Mouse (Mus musculus): ENCODE measurements around the gene Tubg1. TPM values are rescaled to one million over a fixed set of nuclear protein-coding genes. Genes with fewer than 3 reads are reported as not detected.

The Tubg1 gene
- polyA plus RNA-seq (2017; shearing (Covaris generic)) = 44.6 TPM

GRCm38 (mm10) chr11:101119761-101120544, at the start of gene Tubg1, which contains the start of gene Retreg3:
TSS of gene Tubg1 (plus strand) at chr11:101119938.
TSS of gene Retreg3 (minus strand) at chr11:101119893.

GRCm38 (mm10) chr11:101078121-101078520, 41.6 kb upstream of the Tubg1 start, which contains the start of gene Hsd17b1:
TSS of gene Hsd17b1 (plus strand) at chr11:101078411.

GRCm38 (mm10) chr11:101082208-101083082, 37.3 kb upstream of the Tubg1 start, which contains the start of gene Coasy:
TSS of gene Coasy (plus strand) at chr11:101082565.

DNA sequence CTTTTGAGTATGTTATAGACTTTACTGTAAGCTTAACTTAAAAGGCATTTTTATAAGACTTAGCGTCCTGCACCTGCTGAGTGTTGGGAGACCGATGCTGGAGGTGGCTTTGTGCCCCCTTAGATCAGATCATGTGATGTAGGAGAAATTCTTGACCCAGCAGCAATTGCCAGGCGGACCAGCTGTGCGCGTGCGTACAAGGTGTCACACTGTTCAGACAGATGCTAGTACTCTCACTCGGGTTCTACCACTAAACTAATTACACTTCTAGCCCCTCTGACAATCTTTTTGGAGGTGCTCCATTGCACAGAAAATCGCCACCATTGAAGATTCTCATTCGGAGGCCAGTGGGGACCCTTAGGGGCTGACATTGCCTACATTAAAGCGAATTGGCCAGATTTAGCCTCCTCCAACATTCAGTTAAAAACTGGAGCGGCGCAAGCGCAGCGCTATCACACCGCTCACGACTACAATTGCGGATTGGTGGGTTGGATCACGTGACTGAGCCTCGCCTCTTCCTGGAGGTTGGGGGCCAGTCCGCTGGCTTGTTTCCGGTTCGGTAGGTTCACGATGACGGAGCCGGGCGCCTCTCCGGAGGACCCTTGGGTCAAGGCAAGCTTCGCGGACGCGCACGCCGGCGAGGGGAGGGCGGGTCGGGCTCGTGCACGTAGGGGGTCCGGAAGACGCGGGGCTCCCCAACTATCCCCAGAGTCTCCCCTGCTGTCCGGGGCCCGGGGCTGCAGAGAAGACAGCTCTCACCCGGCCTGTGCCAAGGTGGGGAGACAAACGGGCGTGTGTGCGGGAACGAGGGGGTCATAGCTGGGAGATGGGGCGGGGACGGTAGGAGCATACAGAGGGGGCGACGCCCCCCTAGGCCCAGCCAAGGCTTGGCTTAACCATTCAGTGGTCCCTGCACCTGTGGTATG, 32.7 kb upstream of the Tubg1 start, which contains the start of gene Mlx:
TSS of gene Mlx (plus strand) at position 522 of the 926 bp plus-strand sequence.

DNA sequence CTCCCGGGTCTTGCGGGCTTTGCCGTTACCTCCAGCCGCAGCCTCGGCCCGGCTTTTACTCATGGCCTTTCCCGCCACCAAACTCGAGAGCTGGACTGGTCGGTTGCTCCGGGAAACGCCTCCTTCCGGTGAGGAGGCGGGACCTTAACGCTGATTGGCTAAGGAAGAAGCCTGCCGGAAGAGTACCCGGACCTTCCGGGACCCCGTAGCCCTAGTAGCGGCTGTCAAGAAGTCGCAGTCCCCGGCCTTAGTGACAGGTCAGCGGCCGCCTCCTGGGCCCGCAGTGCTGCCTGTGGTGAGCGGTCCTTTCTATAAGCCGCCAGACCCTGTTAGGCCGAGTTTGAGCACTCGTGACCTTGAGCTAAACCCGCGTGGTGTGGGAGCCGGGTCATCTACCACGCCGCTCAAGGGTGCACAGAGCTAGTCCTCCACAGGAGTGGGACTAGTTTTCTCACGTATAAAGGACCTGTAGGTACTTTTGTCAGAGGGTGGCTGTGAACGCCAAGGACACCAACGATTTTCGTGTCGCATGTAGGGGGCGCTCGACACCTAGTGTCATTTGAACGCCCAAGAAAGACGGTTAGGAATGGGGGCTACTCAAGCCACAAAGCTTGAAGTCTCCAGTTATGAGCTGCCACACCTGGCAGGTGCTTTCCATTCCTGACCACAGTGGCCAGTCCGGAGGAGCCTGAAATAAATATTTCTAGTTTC, 24.3 kb upstream of the Tubg1 start, which contains the start of gene Psmc3ip:
TSS of gene Psmc3ip (minus strand) at position 123 of the 711 bp plus-strand sequence.

DNA sequence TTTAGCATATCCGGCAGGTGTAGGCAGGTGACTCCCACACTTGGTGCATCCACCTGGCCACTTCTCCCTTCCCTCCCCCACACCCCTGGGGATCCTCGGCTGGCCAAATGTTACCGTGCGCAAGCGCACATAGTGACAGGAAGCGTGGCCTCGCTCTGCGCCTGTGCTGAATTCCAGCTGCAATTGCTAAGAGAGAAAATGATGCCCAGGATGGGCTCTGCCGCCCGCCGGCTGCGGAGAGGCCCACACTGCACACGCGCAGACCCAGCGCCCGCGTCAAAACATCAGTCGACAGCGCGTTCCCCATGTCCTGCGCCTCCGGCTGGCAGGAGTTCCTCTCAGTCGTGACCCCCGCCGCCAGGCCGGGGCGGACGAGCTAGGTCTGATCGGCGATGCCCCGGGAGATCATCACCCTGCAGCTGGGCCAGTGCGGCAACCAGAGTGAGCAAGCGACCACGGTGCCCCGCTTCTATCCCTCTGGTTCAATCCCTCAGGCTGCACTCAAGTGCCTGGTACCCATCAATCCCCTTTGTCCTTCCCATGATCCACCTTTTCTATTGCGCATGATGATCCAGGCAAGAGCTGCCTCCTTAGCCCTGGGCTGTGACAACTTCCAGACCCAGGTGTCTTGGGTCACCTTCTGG, 36.1 kb downstream of the Tubg1 start, which contains the start of gene Tubg2:
TSS of gene Tubg2 (plus strand) at position 180 of the 644 bp plus-strand sequence.

DNA sequence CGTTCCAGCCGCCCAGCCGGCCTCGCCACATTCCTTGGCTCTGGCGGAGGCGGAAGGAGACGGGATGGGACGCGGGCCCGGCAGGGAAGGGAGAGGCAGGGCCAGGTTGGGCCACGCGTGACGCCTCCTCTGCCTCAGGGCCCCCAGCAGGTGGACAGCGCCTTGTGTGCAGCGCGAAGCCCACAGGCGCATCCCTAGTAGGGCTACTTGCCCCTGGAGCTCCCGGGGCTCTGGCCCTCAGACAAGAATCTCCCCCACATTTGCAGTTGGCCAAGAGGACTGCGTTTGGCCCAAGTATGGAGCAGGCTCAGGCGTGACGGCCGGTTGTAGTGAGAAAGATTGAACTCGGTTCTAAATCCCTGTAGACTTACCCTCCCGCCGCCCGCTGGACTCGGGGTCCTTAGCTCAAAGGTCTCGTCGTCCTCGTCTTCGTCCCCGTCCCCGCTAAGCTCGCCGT, 50.6 kb downstream of the Tubg1 start, which contains the start of gene Cntnap1:
TSS of gene Cntnap1 (plus strand) at position 170 of the 457 bp plus-strand sequence.

DNA sequence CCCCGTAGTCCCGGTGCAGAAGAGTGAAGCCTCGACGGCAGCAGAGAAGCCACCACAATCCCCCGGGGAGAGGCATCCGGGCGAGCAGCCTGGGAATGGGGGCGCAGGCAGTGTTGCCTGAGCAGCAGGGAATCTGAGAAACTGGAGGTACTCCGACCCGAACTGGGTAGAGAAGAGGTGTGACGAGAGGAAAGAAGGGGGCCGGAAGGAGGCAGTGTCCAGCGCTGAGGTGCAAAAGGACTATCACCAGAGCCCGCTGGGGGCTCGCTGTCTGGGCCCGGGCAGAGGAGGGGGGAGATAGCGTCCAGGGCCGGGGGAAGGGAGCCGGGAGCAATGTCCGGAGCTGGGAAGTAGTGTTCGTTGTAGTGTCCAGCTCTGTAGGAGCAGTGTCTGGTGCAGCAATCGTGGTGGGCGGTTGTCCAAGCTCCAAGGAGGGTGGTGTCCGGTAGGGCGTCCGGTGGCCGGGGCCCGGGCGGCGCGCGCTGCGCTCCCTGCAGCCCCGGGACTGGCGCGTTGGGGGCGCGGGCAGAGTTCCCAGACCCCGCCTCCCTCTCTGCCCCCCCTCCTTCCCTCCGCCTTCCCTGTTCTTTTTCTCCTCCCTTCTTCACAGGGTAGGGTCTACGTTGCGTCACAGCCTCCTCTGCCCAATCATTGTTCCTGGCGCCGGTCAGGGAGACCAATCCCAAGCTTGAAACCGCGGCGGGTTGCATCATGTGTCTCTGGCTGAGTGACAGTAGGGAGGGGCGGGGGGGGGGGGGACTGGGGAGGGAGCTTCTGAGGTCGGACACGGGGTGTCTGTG, 51.3 kb downstream of the Tubg1 start, which contains the start of gene Plekhh3:
TSS of gene Plekhh3 (minus strand) at position 541 of the 800 bp plus-strand sequence.

DNA sequence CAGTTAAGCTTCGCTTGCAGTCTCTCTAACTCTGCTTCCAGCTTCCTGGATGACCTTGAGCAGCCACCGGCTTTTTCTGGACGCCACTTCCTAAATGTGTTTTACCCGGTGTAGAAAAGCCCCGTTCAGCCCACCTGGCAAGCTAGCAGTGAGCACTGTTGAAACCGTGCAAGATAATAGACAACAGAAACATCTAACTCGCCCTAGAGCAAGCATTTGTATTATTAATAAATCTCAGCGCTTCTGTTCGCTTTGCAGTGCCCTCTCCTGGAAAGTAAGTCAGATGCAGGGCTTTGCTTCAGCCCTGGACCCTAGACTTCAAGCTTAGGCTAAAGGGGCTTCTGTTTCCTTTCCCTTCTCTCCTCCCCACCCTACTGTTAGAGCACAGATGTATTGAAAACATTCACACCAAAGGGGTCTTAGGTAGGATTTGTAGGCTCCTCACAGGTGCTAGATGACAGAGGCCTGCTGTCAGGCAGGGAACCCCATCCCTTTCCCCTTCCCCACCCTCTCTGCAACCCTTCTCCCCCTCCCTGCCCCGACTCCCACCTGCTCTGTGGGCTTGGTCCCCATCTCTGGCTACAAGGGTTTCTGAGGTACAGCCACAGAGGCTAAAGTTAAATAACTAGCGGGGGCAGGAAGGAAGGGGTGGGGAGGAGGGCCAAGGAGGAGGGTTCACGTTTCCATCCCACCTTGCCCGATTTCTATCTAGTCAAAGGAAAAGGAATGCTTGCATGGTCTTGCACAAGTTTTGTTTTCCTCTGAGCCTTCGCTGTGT, 55.3 kb downstream of the Tubg1 start, which contains the start of gene Ccr10:
TSS of gene Ccr10 (minus strand) at position 593 of the 778 bp plus-strand sequence.

Other genes with a start within 250 kb of the Tubg1 start
- gene Stat3, start 180.4 kb upstream of the Tubg1 start, polyA plus RNA-seq (2017; shearing (Covaris generic)) = 221 TPM
- 0.31 TPM for gene Cavin1, start 149.1 kb upstream of the Tubg1 start, polyA plus RNA-seq (2017; shearing (Covaris generic))
- gene Atp6v0a1, start 110.5 kb upstream of the Tubg1 start, polyA plus RNA-seq (2017; shearing (Covaris generic)) = 6.4 TPM
- 5.5 TPM for gene Naglu, start 49.9 kb upstream of the Tubg1 start, polyA plus RNA-seq (2017; shearing (Covaris generic))
- 0.20 TPM for gene Hsd17b1, start 41.5 kb upstream of the Tubg1 start, polyA plus RNA-seq (2017; shearing (Covaris generic))
- 41.6 TPM for gene Coasy, start 37.4 kb upstream of the Tubg1 start, polyA plus RNA-seq (2017; shearing (Covaris generic))
- gene Mlx, start 32.7 kb upstream of the Tubg1 start, polyA plus RNA-seq (2017; shearing (Covaris generic)) = 123 TPM
- gene Psmc3ip, start 24.5 kb upstream of the Tubg1 start, polyA plus RNA-seq (2017; shearing (Covaris generic)) = 9.8 TPM
- gene Retreg3, start within 50 bp of the Tubg1 start, polyA plus RNA-seq (2017; shearing (Covaris generic)) = 43.8 TPM
- 4.5 TPM for gene Tubg2, start 36.0 kb downstream of the Tubg1 start, polyA plus RNA-seq (2017; shearing (Covaris generic))
- gene Cntnap1, start 50.6 kb downstream of the Tubg1 start, polyA plus RNA-seq (2017; shearing (Covaris generic)) = 0.05 TPM
- not detected for gene Plekhh3, start 51.4 kb downstream of the Tubg1 start, polyA plus RNA-seq (2017; shearing (Covaris generic))
- gene Ccr10, start 55.5 kb downstream of the Tubg1 start, polyA plus RNA-seq (2017; shearing (Covaris generic)) = 2.0 TPM
- 98.0 TPM for gene Ezh1, start 106.5 kb downstream of the Tubg1 start, polyA plus RNA-seq (2017; shearing (Covaris generic))
- gene Ramp2, start 126.1 kb downstream of the Tubg1 start, polyA plus RNA-seq (2017; shearing (Covaris generic)) = 0.36 TPM
- 178 TPM for gene Vps25, start 133.8 kb downstream of the Tubg1 start, polyA plus RNA-seq (2017; shearing (Covaris generic))
- gene Wnk4, start 140.6 kb downstream of the Tubg1 start, polyA plus RNA-seq (2017; shearing (Covaris generic)) = 6.2 TPM
- 0.33 TPM for gene Cntd1, start 159.1 kb downstream of the Tubg1 start, polyA plus RNA-seq (2017; shearing (Covaris generic))
- gene Coa3, start 159.2 kb downstream of the Tubg1 start, polyA plus RNA-seq (2017; shearing (Covaris generic)) = 134 TPM
- 232 TPM for gene Becn1, start 182.3 kb downstream of the Tubg1 start, polyA plus RNA-seq (2017; shearing (Covaris generic))
- 93.7 TPM for gene Psme3, start 196.3 kb downstream of the Tubg1 start, polyA plus RNA-seq (2017; shearing (Covaris generic))
- 3.4 TPM for gene Aoc2, start 205.1 kb downstream of the Tubg1 start, polyA plus RNA-seq (2017; shearing (Covaris generic))
- not detected for gene Aoc3, start 210.7 kb downstream of the Tubg1 start, polyA plus RNA-seq (2017; shearing (Covaris generic))
- gene G6pc, start 247.6 kb downstream of the Tubg1 start, polyA plus RNA-seq (2017; shearing (Covaris generic)) = not detected

Measured in CD4-positive, CD25-positive, alpha-beta regulatory T cell, adult 9 weeks (primary cell).